ENCODE assay signal across 16 mouse cellular contexts in genomic region chr6:137870667-137871066, GRCm38 (mm10).
A peak's percentile ranks its signal among the peaks of the same experiment; 100 is the strongest.
DNase-seq lines count a peak whose midpoint lies in the region; ATAC-seq and TF ChIP-seq lines count a peak whose summit lies in the region.
"Had no signal": no experiment of that assay in that cellular context is flagged by ENCODE, and none has a peak within 500 bp of the region (broad histone marks: within the 10 kb centered on the region; RNA-seq: fewer than 3 reads in every experiment).

No protein-coding gene starts in this region.

- peak overlapping the region; percentile 76 for H3K27ac ChIP-seq in forebrain, embryonic 14.5 days (ENCODE audit: low read depth, low read length)
- H3K27ac ChIP-seq in layer of hippocampus, adult 2 months, result peak overlapping the region; percentile 75
- H3K27ac ChIP-seq in stomach, postnatal 0 days (replicated peaks), result no peak overlapping the region
- H3K27ac ChIP-seq: embryonic facial prominence, embryonic 15.5 days; heart, embryonic 13.5 days; liver, embryonic 13.5 days; midbrain, embryonic 12.5 days; stomach, embryonic 15.5 days had no signal

- H3K4me2 ChIP-seq in forebrain, embryonic 14.5 days (ENCODE audit: low read length), result no peak overlapping the region
- no peak overlapping the region for H3K4me2 ChIP-seq in stomach, postnatal 0 days (replicated peaks; ENCODE audit: low read depth)
- H3K4me2 ChIP-seq: embryonic facial prominence, embryonic 15.5 days; heart, embryonic 13.5 days; liver, embryonic 13.5 days; midbrain, embryonic 12.5 days; stomach, embryonic 15.5 days had no signal

- DNase-seq in brain, embryonic 14.5 days (ENCODE audit: low read depth), result peak; percentile 89
- peak; percentile 85 for DNase-seq in forebrain, embryonic 14.5 days (ENCODE audit: low spot score)
- peak; percentile 54 to 80 for DNase-seq in layer of hippocampus, adult 2 months (ENCODE audit: low spot score in 2 of 2)
- peak; percentile 64 to 88 for DNase-seq in left cerebral cortex, postnatal 25 days (ENCODE audit: low spot score in 2 of 2)
- DNase-seq in spleen, postnatal 14 days (ENCODE audit: low spot score in 2 of 2), result no peak
- DNase-seq in stomach, postnatal 0 days (ENCODE audit: low spot score), result no peak
- no peak for DNase-seq in retina, embryonic 14.5 days (ENCODE audit: low spot score)
- DNase-seq: adrenal gland, adult 2 months; kidney, adult 18-20 months; liver, embryonic 13.5 days; lung, postnatal 10 days had no signal

- TF ChIP-seq POLR2A in brain, embryonic 14.5 days (IDR thresholded peaks at IDR 0.05; ENCODE audit: borderline replicate concordance, extremely low read depth, insufficient read depth, insufficient read length, poor library complexity, severe bottlenecking), result no peak

- peak; percentile 78 for ATAC-seq in forebrain, embryonic 14.5 days
- ATAC-seq in stomach, postnatal 0 days (ENCODE audit: low FRiP score, low TSS enrichment), result no peak
- ATAC-seq: Patski had no signal

- intact Hi-C loops in left cerebral cortex, postnatal 25 days (cut with DNase I), result loop anchor here (1.0 to 5.0 kb wide), 2 partner anchors 65 to 282 kb away; no protein-coding TSS in a partner anchor

- no peak for TF ChIP-seq CTCF in brain, embryonic 14.5 days (IDR thresholded peaks at IDR 0.05; ENCODE audit: borderline replicate concordance, extremely low read depth, insufficient read depth, insufficient read length)
- TF ChIP-seq CTCF in layer of hippocampus, adult 2 months (conservative IDR thresholded peaks at IDR 0.05), result peak; percentile 61
- no peak for TF ChIP-seq CTCF in stomach, postnatal 0 days (IDR thresholded peaks at IDR 0.05; ENCODE audit: low read depth)

- H3K36me3 ChIP-seq in forebrain, embryonic 14.5 days (ENCODE audit: control insufficient read depth, insufficient read depth, low read length), result no peaks in the 10 kb centered on the region
- H3K36me3 ChIP-seq in stomach, postnatal 0 days (ENCODE audit: control insufficient read depth, insufficient read depth, low read length), result no peaks in the 10 kb centered on the region
- H3K36me3 ChIP-seq: embryonic facial prominence, embryonic 15.5 days; heart, embryonic 13.5 days; liver, embryonic 13.5 days; midbrain, embryonic 12.5 days; stomach, embryonic 15.5 days had no signal

- 58% methylated on average over 6 of the region's 6 CpGs for WGBS in forebrain, embryonic 14.5 days
- 86% methylated on average over 6 of the region's 6 CpGs for WGBS in stomach, postnatal 0 days

- H3K27me3 ChIP-seq in forebrain, embryonic 14.5 days (replicated peaks; ENCODE audit: control insufficient read depth, insufficient read depth, low read length), result no peaks in the 10 kb centered on the region
- no peaks in the 10 kb centered on the region for H3K27me3 ChIP-seq in stomach, postnatal 0 days (ENCODE audit: control insufficient read depth, insufficient read depth, low read length)
- H3K27me3 ChIP-seq: embryonic facial prominence, embryonic 15.5 days; heart, embryonic 13.5 days; liver, embryonic 13.5 days; midbrain, embryonic 12.5 days; Patski; stomach, embryonic 15.5 days had no signal

- peaks cover 7% of the 10 kb centered on the region; the same call in 1 of the 2 replicates for H3K4me1 ChIP-seq in forebrain, embryonic 14.5 days (ENCODE audit: control insufficient read depth, insufficient read depth, low read length)
- H3K4me1 ChIP-seq in stomach, postnatal 0 days (replicated peaks; ENCODE audit: control insufficient read depth, insufficient read depth), result no peaks in the 10 kb centered on the region
- H3K4me1 ChIP-seq: embryonic facial prominence, embryonic 15.5 days; liver, embryonic 13.5 days; midbrain, embryonic 12.5 days; stomach, embryonic 15.5 days had no signal

- H3K4me3 ChIP-seq in forebrain, embryonic 14.5 days (ENCODE audit: low read depth, low read length), result no peak overlapping the region
- no peak overlapping the region for H3K4me3 ChIP-seq in layer of hippocampus, adult 2 months
- no peak overlapping the region for H3K4me3 ChIP-seq in stomach, postnatal 0 days (ENCODE audit: low read depth, low read length)
- H3K4me3 ChIP-seq: embryonic facial prominence, embryonic 15.5 days; heart, embryonic 13.5 days; liver, embryonic 13.5 days; midbrain, embryonic 12.5 days; stomach, embryonic 15.5 days had no signal

- H3K9ac ChIP-seq in forebrain, embryonic 14.5 days (ENCODE audit: low read length), result no peak overlapping the region
- H3K9ac ChIP-seq in stomach, postnatal 0 days (ENCODE audit: low read length), result no peak overlapping the region
- H3K9ac ChIP-seq: embryonic facial prominence, embryonic 15.5 days; heart, embryonic 13.5 days; liver, embryonic 13.5 days; midbrain, embryonic 12.5 days; stomach, embryonic 15.5 days had no signal

- H3K9me3 ChIP-seq in forebrain, embryonic 14.5 days (replicated peaks; ENCODE audit: control insufficient read depth, low read length), result 0 out of 2 replicates have a peak, but pooled peaks cover 5% of the 10 kb centered on the region
- no peaks in the 10 kb centered on the region for H3K9me3 ChIP-seq in stomach, postnatal 0 days (ENCODE audit: control insufficient read depth, low read length)
- H3K9me3 ChIP-seq: embryonic facial prominence, embryonic 15.5 days; liver, embryonic 13.5 days; midbrain, embryonic 12.5 days; stomach, embryonic 15.5 days had no signal

- TF ChIP-seq EP300 in stomach, postnatal 0 days (optimal IDR thresholded peaks at IDR 0.05), result no peak

Comparison
In these comparisons a context has a peak if more than half of its experiments do, and no peak if none do; other contexts are left out.
1. DNase-seq: peak in brain, embryonic 14.5 days (single experiment), forebrain, embryonic 14.5 days (single experiment), layer of hippocampus, adult 2 months (2 of 2) and left cerebral cortex, postnatal 25 days (2 of 2); none in spleen, postnatal 14 days (0 of 2), stomach, postnatal 0 days (single experiment) and retina, embryonic 14.5 days (single experiment).